Mouse (Mus musculus) gastrocnemius, postnatal 36 days (tissue): ENCODE results near the gene D230025D16Rik. TPM values are rescaled to one million over a fixed set of nuclear protein-coding genes. Genes with fewer than 3 reads are reported as not detected.
"Not testable (repeated sequence)": the region's sequence is repeated elsewhere in the genome, so short reads cannot be mapped to it uniquely, and the experiment has no call there.

ENCODE experiments used
- DNase-seq, 2 experiments: peaks; one replicate each; pipeline ENCODE4 v3.0.0; 2022
- intact Hi-C: fragments of 180-260 bp; cut with DNase I; formaldehyde crosslinking; loops from one replicate; pipeline ENCODE4 v1.15.1; 2025
- long read RNA-seq, 2 experiments: library from polyadenylated mRNA; stranded (forward); transcript quantifications; one replicate each; pipeline ENCODE4 v2.0.0; 2021
- total RNA-seq, 2 experiments: library from RNA; stranded (reverse); gene quantifications; 2 replicates each; pipeline ENCODE4 v1.2.3; 2021

D230025D16Rik gene
- total RNA-seq, result 10 to 100 TPM; 19.6 to 22.1 TPM
- long read RNA-seq, experiment 1, transcript D230025D16Rik-201 (16 exons, 2,916 nt), result major isoform, 6 of 10 reads
- long read RNA-seq, experiment 1, partial matches to known transcripts, result 0 of 10 reads
- long read RNA-seq, experiment 1, other reads (novel, unspliced or antisense), result 3 of 10 reads
- long read RNA-seq, experiment 2, transcript D230025D16Rik-201 (16 exons, 2,916 nt), result major isoform, 9 of 16 reads
- long read RNA-seq, experiment 2, partial matches to known transcripts, result 0 of 16 reads
- long read RNA-seq, experiment 2, other reads (novel, unspliced or antisense), result 6 of 16 reads

DNA sequence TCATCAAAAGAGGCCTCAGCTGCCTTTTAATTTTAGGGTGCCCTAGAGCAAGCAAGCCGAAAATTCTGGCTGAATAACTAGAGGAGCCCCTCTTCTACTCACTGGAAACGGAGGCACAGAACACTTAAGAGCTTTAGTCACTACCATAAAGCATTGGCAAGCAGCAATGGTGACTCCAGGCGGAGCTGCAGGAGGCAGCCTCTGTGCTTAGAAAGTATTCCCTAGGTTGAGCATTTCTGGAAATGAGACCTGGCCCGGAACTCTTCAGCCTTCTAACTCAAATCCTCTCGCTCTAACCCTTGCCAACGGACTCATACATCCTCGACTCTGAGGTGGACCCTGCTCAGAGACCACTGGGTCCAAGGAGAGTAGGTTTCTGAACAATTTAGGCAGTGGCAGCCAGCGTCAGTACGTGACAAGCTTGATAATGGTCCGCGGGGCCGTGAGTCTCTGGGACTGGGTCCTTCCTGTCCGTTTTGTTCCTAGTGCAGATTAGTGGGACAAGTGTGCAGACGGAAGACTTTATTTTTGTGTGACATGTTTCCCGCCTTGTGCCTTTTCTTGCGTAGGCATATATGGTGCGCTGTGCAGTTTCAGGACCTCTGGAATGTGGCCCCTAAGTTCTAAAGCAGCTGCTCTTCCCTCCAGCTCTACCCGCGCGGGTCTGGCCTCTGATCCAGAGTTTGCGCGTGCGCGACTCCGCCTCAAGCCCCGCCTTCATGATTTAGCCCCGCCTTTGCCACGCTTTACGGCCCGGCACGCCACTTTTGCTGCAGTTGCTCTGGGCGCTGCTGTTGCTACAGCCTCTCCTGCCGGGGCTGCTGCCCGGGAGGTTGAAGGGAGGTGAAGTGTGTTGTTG, at the start of gene D230025D16Rik:
Gene D230025D16Rik (plus strand): TSS at position 733 of the 859 bp plus-strand sequence.
- peak; percentile 92 to 96 for DNase-seq
- intact Hi-C loops, result no loop called here

DNA sequence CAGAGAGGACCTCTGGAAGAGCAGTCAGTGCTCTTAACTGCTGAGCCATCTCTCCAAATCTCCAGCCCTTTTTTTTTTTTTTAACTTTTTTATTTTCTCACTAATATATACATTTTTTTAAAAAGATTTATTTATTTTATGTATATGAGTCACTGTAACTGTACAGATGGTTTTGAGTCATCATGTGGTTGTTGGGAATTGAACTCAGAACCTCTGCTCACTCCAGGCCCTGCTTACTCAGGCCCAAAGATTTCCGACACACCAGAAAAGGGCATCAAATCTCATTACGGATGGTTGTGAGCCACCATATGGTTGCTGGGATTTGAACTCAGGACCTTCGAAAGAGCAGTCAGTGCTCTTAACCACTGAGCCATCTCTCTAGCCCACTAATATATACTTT, 49.7 kb upstream of the D230025D16Rik start:
- DNase-seq, intact Hi-C loops: not testable (repeated sequence)

DNA sequence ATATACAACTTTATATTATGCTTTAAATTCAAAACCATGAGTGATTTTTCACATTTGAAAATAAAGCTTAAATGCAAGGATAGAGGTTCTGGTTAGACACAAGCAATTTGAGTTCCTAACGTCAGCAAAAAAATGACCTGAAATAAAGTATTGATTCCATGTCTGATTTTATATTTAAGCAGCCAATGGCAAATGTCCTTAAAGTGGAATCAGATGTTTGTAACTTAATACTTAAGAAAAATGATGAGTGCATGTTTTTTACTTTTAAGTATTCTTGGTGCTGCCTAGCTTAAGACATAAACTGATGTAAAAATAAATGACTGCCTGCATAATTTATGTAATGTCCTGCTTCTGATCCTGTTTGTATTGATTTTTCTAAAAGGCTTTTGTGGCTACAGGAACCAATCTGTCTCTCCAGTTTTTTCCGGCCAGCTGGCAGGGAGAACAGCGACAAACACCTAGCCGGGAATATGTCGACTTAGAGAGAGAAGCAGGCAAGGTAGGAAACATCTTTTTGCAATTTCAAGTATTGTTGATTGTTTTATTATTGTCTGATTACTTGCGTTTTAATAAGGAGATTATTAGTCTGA, 46.6 kb upstream of the D230025D16Rik start:
- intact Hi-C loops, result no loop called here
- no peak for DNase-seq

DNA sequence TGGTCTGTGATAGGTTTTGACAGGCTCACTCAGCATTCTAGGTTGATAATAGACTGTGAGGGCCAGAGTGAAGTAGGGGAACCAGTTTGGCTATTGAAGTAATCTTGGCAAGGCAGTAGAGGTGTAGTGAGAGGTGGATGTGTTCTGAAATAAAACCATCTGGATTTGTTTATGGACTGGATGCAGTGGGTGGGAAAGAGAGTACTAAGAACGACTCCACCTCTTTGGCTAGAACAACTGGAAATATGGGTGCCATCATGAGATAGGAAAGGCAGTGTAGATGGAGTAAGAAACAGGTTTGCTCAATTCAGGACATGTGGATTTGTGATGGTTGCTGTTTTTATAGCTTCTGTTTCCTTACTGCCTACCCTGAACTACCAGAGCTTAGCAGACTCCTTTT, 42.7 kb upstream of the D230025D16Rik start:
- no peak for DNase-seq
- intact Hi-C loops, result no loop called here

DNA sequence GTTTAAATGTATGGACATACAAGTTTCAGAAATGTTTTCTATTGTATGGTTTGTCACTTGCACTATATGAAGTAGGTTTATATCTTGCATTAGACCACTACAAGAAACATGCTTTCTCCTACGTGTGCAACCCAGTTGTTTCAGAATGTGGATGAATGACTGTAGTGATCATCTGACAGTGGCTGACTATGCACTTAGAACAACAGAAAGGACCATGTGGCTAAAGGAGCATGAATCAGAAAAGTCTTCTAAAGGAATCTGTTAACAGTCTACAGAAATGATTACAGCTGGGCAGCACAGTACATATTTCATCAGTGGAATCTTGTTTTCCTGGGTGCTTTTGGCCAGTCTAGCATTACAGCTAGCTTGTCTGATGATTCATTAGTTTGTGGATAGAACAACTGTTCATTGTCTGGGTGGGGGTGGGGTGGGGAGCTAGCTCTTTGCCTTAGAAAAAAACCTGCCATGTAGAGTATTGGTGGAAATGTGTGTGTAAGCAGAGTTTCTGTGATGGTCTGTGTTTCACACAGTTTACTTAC, 38.4 kb upstream of the D230025D16Rik start:
- intact Hi-C loops, result no loop called here
- DNase-seq, result no peak

DNA sequence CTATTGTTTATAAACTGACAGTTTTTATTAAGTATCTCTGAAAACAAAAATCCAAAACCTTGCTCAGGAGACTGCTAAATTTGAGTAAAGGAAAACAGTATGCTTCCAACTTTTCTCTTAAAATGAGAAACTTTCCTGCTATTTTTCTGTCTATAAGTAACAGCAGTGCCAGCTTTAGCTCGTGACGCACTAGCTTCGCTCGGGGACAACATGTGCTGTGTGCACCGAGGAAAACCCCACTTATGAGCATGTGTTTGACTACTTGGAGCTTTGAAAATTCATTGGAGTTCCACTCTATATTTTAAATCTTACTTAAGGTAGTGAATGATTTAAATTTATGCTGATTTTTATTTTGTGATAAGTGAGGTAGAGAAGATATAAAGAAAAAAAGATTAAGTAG, 32.8 kb upstream of the D230025D16Rik start:
- intact Hi-C loops, result no loop called here
- no peak for DNase-seq

DNA sequence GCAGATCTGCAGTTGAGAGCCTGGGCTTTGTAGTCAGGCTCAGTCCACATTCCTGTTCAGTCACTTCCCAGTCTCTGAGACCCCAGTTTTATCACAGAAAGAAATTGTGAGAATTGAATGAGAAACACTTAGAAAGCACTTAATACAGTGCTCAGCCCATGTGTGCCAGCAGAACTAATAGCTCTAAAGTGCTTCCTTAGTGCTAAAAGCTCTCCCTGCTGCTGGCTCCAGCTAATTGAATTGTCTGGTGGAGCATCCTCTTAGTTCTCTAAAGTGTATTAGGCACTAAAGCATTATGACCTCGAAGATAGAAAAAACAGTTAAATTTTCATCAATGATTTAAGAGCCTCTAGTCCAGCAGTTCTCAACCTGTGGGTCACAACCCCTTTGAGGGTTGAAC, 19.2 kb upstream of the D230025D16Rik start:
- intact Hi-C loops, result no loop called here
- DNase-seq, result no peak

DNA sequence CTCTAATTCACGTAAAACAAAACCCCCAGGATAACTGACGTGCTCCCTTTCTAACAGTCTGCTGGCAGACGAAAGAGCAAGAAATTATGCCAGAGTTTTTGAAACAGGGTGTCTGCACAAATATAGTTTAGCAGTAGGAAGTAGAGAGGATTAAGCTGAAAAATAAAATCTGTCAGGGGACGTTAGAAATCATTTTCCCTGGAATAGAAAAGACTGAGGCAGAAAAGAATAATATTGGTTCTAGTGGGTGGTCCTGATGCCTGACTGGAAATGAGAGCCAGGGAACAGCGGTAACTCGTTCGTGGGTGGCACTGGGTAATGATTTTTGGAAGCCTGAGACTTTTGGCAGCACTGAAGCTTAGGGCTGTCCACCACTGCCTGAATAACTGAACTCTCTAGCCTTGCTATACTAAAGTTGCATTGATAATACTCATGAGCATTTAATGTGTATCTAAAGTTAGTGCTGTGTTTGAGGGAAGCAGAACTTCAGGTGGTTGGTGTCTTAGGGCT, 18.1 kb upstream of the D230025D16Rik start:
- intact Hi-C loops, result no loop called here
- DNase-seq, result no peak

DNA sequence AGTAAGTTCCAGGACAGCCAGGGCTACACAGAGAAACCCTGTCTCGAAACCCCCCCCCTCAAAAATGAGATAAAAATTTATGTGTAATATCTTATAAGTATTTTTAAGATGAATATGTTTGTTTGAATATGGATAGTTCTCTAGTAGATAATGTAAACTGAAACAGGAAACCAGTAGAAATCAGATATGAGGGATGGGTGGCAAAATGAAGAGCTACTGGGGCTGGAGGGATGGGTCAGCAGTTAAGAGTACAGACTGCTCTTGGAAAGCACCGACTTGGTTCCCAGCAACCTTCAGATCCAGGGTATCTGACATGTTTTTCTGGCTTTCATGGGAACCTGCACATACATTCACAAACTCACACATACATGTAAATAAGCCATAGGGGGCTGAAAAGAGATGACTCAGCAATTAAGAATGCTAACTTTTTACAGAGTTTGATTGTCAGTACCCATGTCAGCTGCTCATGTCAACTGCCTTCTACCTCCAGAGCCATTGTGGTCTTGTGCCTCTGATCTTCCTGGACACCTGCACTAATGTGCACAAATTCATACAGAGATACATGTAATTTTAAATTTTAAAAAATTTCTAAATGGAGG, 17.2 kb upstream of the D230025D16Rik start:
- intact Hi-C loops, result no loop called here

DNA sequence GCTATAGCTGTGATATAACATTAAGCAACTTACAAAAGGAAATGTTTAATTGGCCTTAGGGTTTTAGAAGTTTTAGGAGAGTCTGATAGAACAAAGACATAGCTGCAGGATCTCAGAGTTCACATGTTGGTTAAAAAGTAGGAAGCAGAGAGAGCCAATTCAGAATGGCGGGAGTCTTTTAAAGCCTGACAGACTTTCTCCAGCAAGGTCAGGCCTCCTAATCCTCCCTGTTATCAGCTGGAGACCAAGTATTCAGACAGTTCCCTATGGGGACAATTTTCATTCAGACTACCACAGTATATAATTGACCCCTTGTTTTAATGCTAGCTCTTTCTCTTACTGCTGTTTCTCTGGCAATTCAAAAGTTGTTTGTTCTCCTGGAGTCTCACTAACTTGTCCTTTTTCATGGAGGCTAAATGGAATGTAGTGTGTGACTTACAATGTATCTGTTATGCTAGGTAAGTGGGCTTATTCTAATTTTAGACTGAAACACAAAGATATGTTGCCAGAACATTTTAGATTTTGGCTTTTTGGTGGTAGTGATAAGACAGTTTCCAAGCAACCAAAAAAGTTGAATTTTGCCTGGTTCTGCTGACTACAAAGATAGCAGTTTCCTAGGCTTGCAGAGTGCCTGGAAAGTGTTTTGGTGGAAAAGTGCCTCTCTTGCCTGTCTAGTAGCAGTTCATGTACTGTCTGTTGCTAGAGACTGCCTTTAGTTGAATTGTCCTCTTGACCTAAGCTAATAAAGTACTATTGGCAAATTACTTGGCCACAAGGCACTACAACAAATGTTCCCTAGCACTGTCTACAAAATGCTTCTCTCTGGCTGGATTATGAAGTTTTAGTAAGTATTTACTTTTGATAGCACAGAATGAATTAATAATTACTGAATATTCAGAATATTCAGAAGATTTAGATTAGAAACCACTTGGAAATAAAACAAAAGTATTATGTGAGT, 15.5 kb upstream of the D230025D16Rik start:
- no peak for DNase-seq
- intact Hi-C loops, result no loop called here

More for the DNA sequence above, 17.2 kb upstream of the D230025D16Rik start:
- DNase-seq, result no peak

DNA sequence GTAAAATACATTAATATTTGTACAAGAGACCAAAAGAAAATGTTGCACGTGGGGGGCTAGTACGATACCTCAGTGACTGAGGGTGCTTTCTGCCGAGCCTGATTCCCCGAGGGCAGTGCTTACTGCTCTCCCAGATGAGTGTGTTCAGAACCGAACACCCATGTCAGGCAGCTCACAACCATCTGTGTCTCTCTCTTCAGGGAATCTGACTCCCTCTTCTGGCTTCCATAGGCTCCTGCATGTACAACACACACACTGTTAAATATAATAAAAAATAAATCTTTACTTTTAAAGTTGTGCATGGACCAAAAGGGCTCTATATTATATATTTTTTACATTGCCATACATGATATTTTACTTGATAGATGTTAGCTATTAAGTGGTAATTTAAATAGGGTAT, 10.8 kb upstream of the D230025D16Rik start:
- DNase-seq, result no peak
- intact Hi-C loops, result no loop called here

DNA sequence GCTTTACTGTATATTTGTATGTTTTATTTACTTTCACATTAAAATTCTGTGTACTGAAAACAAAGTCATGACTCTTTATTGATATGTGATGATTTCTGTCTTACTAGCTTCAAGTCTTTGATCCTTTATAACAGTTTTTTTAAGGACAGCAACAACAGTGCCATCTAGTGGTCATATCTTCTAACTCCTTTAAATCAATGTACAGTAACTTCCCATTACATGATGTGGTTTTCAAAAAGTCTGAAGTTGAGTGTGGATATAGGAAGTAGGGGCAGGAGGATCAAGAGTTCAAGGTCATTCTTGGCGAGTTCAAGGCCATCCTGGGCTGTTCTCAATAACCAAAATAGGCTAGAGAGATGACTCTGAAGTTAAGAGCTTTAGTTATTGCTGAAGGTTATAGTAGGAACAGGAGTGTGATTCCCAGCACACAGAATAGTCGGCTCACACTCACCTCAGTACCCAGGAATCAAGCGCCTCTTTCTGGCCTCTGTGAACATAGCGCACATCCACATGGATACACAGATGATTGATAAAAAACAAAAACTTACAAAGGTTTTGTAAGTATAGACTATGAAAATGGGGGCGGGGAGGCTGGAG, 6.9 kb upstream of the D230025D16Rik start:
- no peak for DNase-seq

DNA sequence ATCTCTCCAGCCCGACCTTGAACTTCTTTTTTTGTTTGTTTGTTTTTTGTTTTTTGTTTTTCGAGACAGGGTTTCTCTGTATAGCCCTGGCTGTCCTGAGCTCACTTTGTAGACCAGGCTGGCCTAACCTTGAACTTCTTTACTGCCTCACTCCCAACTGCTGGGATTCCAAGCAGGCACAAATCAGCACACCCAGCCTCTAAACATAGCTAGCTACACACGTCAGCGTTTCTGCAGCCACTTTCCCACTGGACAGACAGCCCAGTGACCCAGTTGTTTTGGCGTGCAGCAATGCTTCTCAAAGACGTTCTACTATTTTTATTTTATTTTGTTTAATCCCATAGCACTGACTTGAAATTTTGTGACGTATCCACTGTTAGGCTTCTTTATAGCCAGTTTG, 1.1 kb upstream of the D230025D16Rik start:
- intact Hi-C loops, result no loop called here

More for the DNA sequence above, 6.9 kb upstream of the D230025D16Rik start:
- intact Hi-C loops, result loop anchor here (1.0 to 5.0 kb wide), 3 partner anchors 61 to 96 kb away; no protein-coding TSS in a partner anchor

DNA sequence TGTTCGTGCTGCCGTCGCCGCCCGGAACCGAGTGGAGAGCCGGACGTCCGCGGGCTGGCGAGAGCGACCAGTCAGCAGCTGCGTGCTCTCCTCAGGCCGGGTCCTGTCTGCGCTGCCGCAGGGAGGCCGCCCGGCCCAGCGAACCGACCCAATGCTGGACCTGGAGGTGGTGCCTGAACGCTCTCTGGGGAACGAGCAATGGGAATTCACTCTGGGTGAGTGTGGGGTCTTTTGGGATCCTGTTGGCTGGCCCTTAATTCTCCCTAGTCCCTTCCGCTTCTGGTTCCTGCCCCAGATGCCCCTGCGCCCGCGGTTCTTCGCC, 288 bp downstream of the D230025D16Rik start:
- DNase-seq, result no peak
- intact Hi-C loops, result no loop called here

More for the DNA sequence above, 1.1 kb upstream of the D230025D16Rik start:
- DNase-seq, result no peak

DNA sequence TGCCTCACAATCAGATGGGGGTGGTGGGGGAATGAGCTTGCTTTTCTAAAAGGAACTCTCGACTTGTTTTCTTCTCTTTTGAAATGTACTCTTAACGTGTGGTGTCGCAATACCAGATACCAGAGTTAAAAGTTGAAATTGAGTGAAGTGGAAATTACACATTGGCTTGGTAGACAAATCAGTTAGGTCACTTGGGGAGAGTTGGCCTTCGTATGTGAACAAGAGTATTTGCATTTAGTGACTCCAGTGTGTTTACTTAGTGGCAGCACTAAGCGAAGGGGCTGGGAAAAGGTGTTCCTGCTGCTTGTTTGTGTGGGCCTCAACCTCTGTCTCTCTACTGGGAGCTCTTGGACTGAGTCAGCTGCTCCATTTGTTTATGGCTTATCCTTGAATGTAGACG, 972 bp downstream of the D230025D16Rik start:
- DNase-seq, result no peak
- intact Hi-C loops, result no loop called here

DNA sequence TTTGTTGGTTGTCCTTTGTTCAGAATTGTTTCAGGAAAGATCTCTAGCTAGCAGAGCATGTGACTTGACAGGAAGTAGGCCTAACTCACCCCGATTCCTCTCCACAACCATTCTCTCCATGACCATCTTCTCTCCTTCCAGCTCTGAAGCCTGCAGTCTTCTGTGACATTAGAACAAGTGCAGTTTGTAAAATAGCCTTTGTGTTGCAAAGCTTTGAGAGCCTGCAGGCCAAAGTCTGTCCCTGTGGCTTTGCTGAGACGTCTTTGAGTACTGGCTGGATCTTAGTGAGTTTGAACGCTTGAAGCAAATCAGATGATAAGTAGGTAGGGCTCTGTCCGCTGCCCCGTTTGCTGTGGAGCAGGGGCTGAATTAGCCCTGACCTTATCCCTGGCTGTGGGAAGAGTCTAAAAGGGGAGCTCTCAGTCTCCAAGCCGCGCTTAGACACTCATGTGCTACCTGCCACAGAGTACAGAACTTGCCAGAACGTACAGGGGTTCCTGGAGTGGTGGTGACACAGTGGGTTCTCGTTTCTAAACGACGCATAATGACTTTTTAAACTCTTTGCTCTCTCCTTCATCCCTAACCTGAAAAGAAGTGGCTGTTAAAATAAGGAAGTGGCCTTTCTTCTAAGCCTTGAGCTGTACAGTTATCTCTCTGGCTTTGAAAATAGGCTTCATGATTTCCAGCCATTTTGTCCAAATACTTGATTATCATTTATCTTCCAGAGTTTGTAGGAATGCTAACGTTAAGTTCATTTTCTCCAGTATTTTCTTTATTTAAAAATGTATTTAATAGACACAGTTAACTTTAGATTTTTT, 6.8 kb downstream of the D230025D16Rik start:
- intact Hi-C loops, result no loop called here

DNA sequence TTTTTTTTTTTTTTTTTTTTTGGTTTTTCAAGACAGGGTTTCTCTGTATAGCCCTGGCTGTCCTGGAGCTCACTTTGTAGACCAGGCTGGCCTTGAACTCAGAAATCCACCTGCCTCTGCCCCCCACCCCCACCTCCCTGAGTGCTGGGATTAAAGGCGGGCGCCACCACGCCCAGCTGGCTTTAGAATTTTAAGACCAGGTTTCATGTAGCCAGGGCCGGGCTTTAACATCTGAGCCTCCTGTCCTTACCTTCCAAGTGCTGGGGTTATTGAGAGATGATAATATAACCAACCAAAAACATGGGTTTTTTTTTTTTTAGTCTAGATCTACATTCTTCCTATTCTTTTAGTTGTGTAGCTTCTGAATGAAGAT, 7.4 kb downstream of the D230025D16Rik start:
- intact Hi-C loops, DNase-seq: not testable (repeated sequence)

More for the DNA sequence above, 6.8 kb downstream of the D230025D16Rik start:
- DNase-seq, result no peak
